Mouse (Mus musculus) heart, embryonic 16.5 days (tissue): ENCODE measurements at regions not wholly inside any gene's neighbourhood (a gene's known extent, or its start where the extent isn't known, plus 50 kb on each side); places are given as distances from the start of the nearest gene placed in this dataset.

ENCODE experiments used
- ATAC-seq: fragments of 200-750 bp; cut with Nextera tagmentation; replicated peaks from 2 replicates; pipeline ENCODE4 v1.8.0; 2017; ENCODE audit warnings: moderate number of reproducible peaks; ENCODE audit not compliant: insufficient read depth, low FRiP score; ENCODE audit errors: extremely low read depth
- H3K27ac ChIP-seq: fragments of 300-500 bp; sonication (generic); 2 replicates; pipeline ENCODE4 v1.5.1; 2014; ENCODE audit warnings: mild to moderate bottlenecking, low read length, control low read depth, moderate library complexity
- H3K27me3 ChIP-seq: fragments of 300-500 bp; sonication (generic); 2 replicates; pipeline ENCODE4 v1.6.1; 2014; ENCODE audit warnings: low read length, mixed read lengths; ENCODE audit not compliant: control insufficient read depth, insufficient read depth
- H3K36me3 ChIP-seq: fragments of 300-500 bp; sonication (generic); 2 replicates; pipeline ENCODE4 v1.6.1; 2014; ENCODE audit not compliant: control insufficient read depth, insufficient read depth
- H3K4me1 ChIP-seq: fragments of 300-500 bp; sonication (generic); 2 replicates; pipeline ENCODE4 v1.6.1; 2014; ENCODE audit warnings: low read length, mixed read lengths; ENCODE audit not compliant: control insufficient read depth, insufficient read depth
- H3K4me2 ChIP-seq: fragments of 300-500 bp; sonication (generic); 2 replicates; pipeline ENCODE4 v1.6.1; 2014; ENCODE audit warnings: low read depth, mild to moderate bottlenecking, control low read depth, low read length
- H3K4me3 ChIP-seq: fragments of 300-500 bp; sonication (generic); 2 replicates; pipeline ENCODE4 v1.5.1; 2014; ENCODE audit warnings: mild to moderate bottlenecking, control low read depth, low read length
- H3K9ac ChIP-seq: fragments of 300-500 bp; sonication (generic); 2 replicates; pipeline ENCODE4 v1.6.1; 2014; ENCODE audit warnings: low read length, control low read depth
- H3K9me3 ChIP-seq: fragments of 300-500 bp; sonication (generic); replicated peaks from 2 replicates; pipeline ENCODE4 v1.6.1; 2016; ENCODE audit warnings: low read length; ENCODE audit not compliant: control insufficient read depth
- WGBS: fragments of 180-500 bp; shearing (Covaris S2); extraction: QIAGEN DNeasy Blood & Tissue Kit; methylation state at CpG from one replicate; pipeline ENCODE4 v1.1.7; 2014; 5-methylcytosine and 5-hydroxymethylcytosine counted together

DNA sequence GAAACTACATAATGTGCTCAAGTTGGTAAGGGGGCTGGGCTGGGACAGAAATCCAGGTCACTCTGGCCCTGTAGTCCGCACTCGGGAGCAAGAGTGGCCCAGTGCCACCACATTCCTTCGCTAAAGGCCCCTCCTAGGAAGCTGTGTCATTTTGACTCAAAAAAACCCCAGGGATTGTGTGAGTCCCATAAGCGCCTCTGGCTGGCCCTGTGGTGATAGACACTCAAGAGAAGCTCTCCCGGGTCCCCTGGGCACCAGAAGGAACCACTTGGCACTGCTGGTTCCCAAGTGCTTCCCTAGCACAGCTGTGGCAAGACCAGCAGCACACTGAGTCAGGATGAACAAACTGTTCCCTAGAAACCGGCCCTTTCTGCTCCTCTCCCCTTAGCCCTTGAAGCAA, 93.1 kb upstream of the Smarca2 start:
- Histone ChIP-seq H3K27ac (no peak overlapping the region), H3K4me3 (no peak overlapping the region), H3K9me3 (no peaks in the 10 kb centered on the region), H3K36me3 (no peaks in the 10 kb centered on the region), H3K4me1 (no peaks in the 10 kb centered on the region), H3K9ac (no peak overlapping the region), H3K27me3 (no peaks in the 10 kb centered on the region), H3K4me2 (no peak overlapping the region)
- no peak for ATAC-seq
- WGBS, result 74% methylated on average over 6 of the region's 6 CpGs

DNA sequence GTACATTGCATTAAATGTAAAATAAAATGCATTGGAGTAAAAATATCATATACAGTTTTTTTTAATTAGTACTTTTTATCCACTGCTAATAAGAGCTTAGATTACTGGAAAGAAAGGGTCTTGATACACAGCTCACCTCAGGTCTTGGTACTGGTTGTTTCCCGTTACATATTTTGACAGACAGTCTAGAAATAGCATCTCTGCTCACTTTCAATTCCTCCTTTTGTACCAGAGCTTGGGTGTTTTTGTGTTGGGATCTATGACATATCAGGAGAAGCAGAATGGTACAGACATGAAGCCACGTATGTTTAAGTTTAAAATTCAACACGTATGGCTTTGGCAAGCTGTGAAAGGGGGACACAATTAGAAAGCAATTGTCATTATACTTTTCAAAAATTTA, 80.3 kb upstream of the Smarca2 start:
- H3K36me3 ChIP-seq, result no peaks in the 10 kb centered on the region
- no peak overlapping the region for H3K27ac ChIP-seq
- no peak overlapping the region for H3K4me2 ChIP-seq
- no peaks in the 10 kb centered on the region for H3K4me1 ChIP-seq
- no peak overlapping the region for H3K9ac ChIP-seq
- H3K27me3 ChIP-seq, result no peaks in the 10 kb centered on the region
- 78% methylated on average over 3 of the region's 3 CpGs for WGBS
- no peaks in the 10 kb centered on the region for H3K9me3 ChIP-seq
- no peak for ATAC-seq
- no peak overlapping the region for H3K4me3 ChIP-seq

DNA sequence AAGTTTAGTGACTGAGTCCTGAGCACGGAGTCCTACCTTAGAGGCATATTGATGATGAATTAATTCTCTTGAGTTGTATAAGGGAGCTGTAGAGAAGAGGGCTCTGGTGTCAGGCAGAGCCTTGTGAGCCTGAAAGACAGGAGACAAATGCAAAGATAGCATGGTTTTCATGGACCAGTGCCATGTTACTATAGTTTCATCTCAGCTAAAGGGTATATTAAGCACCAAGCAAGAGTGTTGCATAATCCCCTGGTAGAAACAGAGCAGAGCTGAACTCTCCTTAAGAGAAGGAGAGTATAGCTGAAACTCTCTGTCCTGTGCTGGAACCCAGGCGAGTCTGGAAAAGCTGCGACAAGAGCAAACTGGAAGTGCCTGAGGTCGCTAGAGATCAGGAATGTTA, 73.5 kb upstream of the Smarca2 start:
- no peaks in the 10 kb centered on the region for H3K27me3 ChIP-seq
- no peaks in the 10 kb centered on the region for H3K4me1 ChIP-seq
- H3K4me3 ChIP-seq, result no peak overlapping the region
- 76% methylated on average over 4 of the region's 4 CpGs for WGBS
- no peak overlapping the region for H3K4me2 ChIP-seq
- no peaks in the 10 kb centered on the region for H3K9me3 ChIP-seq
- ATAC-seq, result no peak
- no peaks in the 10 kb centered on the region for H3K36me3 ChIP-seq
- no peak overlapping the region for H3K27ac ChIP-seq
- no peak overlapping the region for H3K9ac ChIP-seq

GRCm38 (mm10) chr19:26532509-26532908, 72.3 kb upstream of the Smarca2 start:
- Histone ChIP-seq H3K4me3 (no peak overlapping the region), H3K9me3 (no peaks in the 10 kb centered on the region), H3K4me2 (no peak overlapping the region), H3K27ac (no peak overlapping the region), H3K9ac (no peak overlapping the region), H3K36me3 (no peaks in the 10 kb centered on the region), H3K27me3 (no peaks in the 10 kb centered on the region), H3K4me1 (no peaks in the 10 kb centered on the region)
- 40% methylated on average over 6 of the region's 6 CpGs for WGBS
- no peak for ATAC-seq

DNA sequence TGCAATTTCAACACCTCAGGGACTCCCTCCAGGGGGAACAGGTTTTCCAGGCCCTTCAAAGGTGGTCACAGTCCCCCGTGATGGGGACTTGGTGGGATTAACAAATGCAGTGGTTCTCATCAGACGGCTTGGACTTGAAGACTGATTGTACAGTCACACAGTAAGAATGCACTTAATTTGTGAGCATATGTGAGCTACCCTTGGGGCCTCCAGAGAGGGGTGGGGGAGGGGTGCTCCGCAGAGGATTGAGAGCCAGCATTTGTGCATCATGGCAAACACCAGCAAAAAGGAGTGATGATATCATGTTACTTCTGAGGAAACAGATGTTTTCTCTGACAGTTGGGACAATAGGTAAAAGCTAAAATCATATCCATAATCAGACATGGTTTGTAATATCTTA, 59.2 kb upstream of the Smarca2 start:
- Histone ChIP-seq H3K4me2 (no peak overlapping the region), H3K36me3 (no peaks in the 10 kb centered on the region), H3K9me3 (no peaks in the 10 kb centered on the region), H3K4me3 (no peak overlapping the region), H3K9ac (no peak overlapping the region), H3K4me1 (no peaks in the 10 kb centered on the region), H3K27ac (no peak overlapping the region), H3K27me3 (no peaks in the 10 kb centered on the region)
- ATAC-seq, result no peak
- 41% methylated on average over 3 of the region's 3 CpGs for WGBS

GRCm38 (mm10) chr19:26547522-26547921, 57.3 kb upstream of the Smarca2 start:
- H3K4me2 ChIP-seq, result no peak overlapping the region
- 85% methylated on average over 6 of the region's 6 CpGs for WGBS
- no peak overlapping the region for H3K9ac ChIP-seq

DNA sequence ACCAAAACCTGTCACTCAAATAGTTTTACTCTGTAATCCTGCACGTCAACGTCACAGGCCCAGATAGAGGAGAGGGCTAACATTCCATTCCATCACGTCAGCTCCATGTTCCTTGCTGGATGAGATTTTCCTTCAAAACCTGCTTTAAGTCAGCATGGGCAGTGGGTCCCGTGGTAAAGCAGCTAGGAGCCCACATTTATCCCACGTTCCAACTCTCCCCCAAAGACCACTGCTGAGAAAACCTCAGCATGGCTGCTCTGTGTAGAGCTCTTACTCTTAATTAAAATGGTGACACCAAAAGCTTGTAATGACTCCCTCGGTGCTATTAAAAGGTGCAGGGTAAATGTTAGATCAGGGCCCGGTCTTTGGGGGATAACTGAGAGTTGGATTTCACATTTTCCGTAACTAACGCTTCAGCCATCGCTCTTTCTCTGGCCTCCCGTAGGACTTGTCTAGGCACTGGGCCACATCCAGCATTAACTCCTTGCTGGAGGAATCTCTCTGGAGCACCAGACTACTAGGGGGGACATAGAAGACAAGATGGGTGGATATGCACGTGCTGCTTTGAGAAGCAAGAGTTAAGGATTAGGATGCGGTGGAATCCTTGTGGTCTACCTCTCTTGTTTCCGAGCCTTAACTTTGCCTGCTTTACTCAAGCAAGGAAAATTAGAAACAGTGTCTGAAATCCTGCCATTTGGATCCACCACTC, 56.1 kb upstream of the Smarca2 start:
- H3K9ac ChIP-seq, result no peak overlapping the region
- 0 out of 2 replicates have a peak, but pooled peaks cover 2% of the 10 kb centered on the region for H3K4me1 ChIP-seq
- no peak overlapping the region for H3K4me3 ChIP-seq
- H3K9me3 ChIP-seq, result no peaks in the 10 kb centered on the region
- H3K27me3 ChIP-seq, result no peaks in the 10 kb centered on the region
- 69% methylated on average over 14 of the region's 14 CpGs for WGBS
- no peak overlapping the region for H3K27ac ChIP-seq
- no peak overlapping the region for H3K4me2 ChIP-seq
- no peaks in the 10 kb centered on the region for H3K36me3 ChIP-seq
- ATAC-seq, result no peak

More at GRCm38 (mm10) chr19:26547522-26547921, 57.3 kb upstream of the Smarca2 start:
- ATAC-seq, result no peak
- H3K9me3 ChIP-seq, result no peaks in the 10 kb centered on the region
- 0 out of 2 replicates have a peak, but pooled peaks cover 2% of the 10 kb centered on the region for H3K4me1 ChIP-seq
- H3K4me3 ChIP-seq, result no peak overlapping the region
- H3K27ac ChIP-seq, result no peak overlapping the region
- no peaks in the 10 kb centered on the region for H3K27me3 ChIP-seq
- no peaks in the 10 kb centered on the region for H3K36me3 ChIP-seq

DNA sequence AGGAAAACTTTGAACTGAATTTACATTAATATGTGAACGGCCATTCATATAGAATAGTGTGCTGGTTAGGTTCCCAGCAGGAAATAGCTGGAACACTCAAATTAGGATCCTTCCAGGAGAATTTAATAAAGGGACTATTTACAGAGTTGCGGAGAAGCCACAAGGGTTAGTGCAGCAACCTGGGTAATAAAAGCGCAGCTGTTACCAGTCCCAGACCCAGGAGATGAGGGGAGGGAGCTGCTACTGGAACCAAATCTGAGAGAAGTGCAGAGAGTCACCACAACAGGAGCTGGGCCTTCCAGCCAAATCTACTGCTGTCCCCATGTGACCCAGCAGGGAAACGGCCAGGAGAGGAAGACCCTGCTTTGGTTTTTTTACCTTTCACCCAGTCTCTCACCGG, 54.6 kb upstream of the Smarca2 start:
- Histone ChIP-seq H3K9me3 (no peaks in the 10 kb centered on the region), H3K4me2 (no peak overlapping the region), H3K27ac (no peak overlapping the region), H3K4me1 (0 out of 2 replicates have a peak, but pooled peaks cover 2% of the 10 kb centered on the region), H3K27me3 (no peaks in the 10 kb centered on the region), H3K9ac (no peak overlapping the region), H3K36me3 (no peaks in the 10 kb centered on the region), H3K4me3 (no peak overlapping the region)
- WGBS, result 57% methylated on average over 5 of the region's 5 CpGs
- no peak for ATAC-seq
